Comparison of ENCODE assay signal across 8 mouse cellular contexts in genomic region chr6:108211896-108212880, GRCm38 (mm10). TPM values are rescaled to one million over a fixed set of nuclear protein-coding genes. Genes with fewer than 3 reads are reported as not detected.
DNase-seq lines count a peak whose midpoint lies in the region; ATAC-seq and TF ChIP-seq lines count a peak whose summit lies in the region.

No protein-coding gene starts in this region.

- WGBS in lung, embryonic 16.5 days: 3% methylated on average over 36 of the region's 36 CpGs
- 9% methylated on average over 36 of the region's 36 CpGs for WGBS in forebrain, embryonic 11.5 days
- WGBS in kidney, embryonic 16.5 days: 7% methylated on average over 36 of the region's 36 CpGs
- WGBS in midbrain, embryonic 16.5 days: 8% methylated on average over 36 of the region's 36 CpGs

- H3K27ac ChIP-seq in lung, embryonic 16.5 days (ENCODE audit: low read length): peak overlapping the region; percentile 53
- H3K27ac ChIP-seq in forebrain, embryonic 11.5 days (ENCODE audit: low read depth, low read length): no peak overlapping the region
- peak overlapping the region; percentile 88 for H3K27ac ChIP-seq in kidney, embryonic 16.5 days (ENCODE audit: low read length)
- H3K27ac ChIP-seq in midbrain, embryonic 16.5 days (ENCODE audit: low read length): no peak overlapping the region

- TF ChIP-seq CTCF in brain, embryonic 14.5 days (IDR thresholded peaks at IDR 0.05; ENCODE audit: borderline replicate concordance, extremely low read depth, insufficient read depth, insufficient read length): no peak

- no peaks in the 10 kb centered on the region for H3K36me3 ChIP-seq in lung, embryonic 16.5 days (ENCODE audit: control insufficient read depth, insufficient read depth, low read length)
- no peaks in the 10 kb centered on the region for H3K36me3 ChIP-seq in forebrain, embryonic 11.5 days (ENCODE audit: control insufficient read depth, insufficient read depth, low read length)
- no peaks in the 10 kb centered on the region for H3K36me3 ChIP-seq in kidney, embryonic 16.5 days (ENCODE audit: insufficient read depth, low read length)
- no peaks in the 10 kb centered on the region for H3K36me3 ChIP-seq in midbrain, embryonic 16.5 days (ENCODE audit: control insufficient read depth, insufficient read depth, low read length)

- peak overlapping the region; percentile 74 for H3K9ac ChIP-seq in lung, embryonic 16.5 days (ENCODE audit: low read length)
- peak overlapping the region; percentile 61 for H3K9ac ChIP-seq in forebrain, embryonic 11.5 days (ENCODE audit: low read length)
- peak overlapping the region; percentile 76 for H3K9ac ChIP-seq in kidney, embryonic 16.5 days (replicated peaks; ENCODE audit: low read length)
- peak overlapping the region; percentile 59 for H3K9ac ChIP-seq in midbrain, embryonic 16.5 days (ENCODE audit: low read depth, low read length)

- DNase-seq in lung, postnatal 25 days (ENCODE audit: low spot score): no peak
- peak; percentile 61 for DNase-seq in brain, embryonic 14.5 days (ENCODE audit: low read depth)
- DNase-seq in forebrain, embryonic 11.5 days (ENCODE audit: low spot score): no peak
- DNase-seq in layer of hippocampus, adult 8-10 months (ENCODE audit: low spot score in 2 of 2): no peak
- no peak for DNase-seq in urinary bladder, postnatal 4 days (ENCODE audit: low spot score in 2 of 2)

- peak overlapping the region; percentile 82 for H3K4me3 ChIP-seq in lung, embryonic 16.5 days (ENCODE audit: low read length)
- H3K4me3 ChIP-seq in forebrain, embryonic 11.5 days (ENCODE audit: low read depth, low read length): peak overlapping the region; percentile 64
- peak overlapping the region; percentile 89 for H3K4me3 ChIP-seq in kidney, embryonic 16.5 days (ENCODE audit: low read length)
- H3K4me3 ChIP-seq in midbrain, embryonic 16.5 days (ENCODE audit: low read depth, low read length): peak overlapping the region; percentile 77

- ATAC-seq in lung, embryonic 16.5 days (ENCODE audit: low read depth): peak; percentile 51
- peak; percentile 23 for ATAC-seq in forebrain, embryonic 11.5 days (replicated peaks; ENCODE audit: low FRiP score)
- ATAC-seq in kidney, embryonic 16.5 days (ENCODE audit: low FRiP score, low TSS enrichment): peak; percentile 6; the same call in 1 of the 2 replicates
- peak; percentile 12; the same call in 1 of the 2 replicates for ATAC-seq in midbrain, embryonic 16.5 days

- no peak for TF ChIP-seq POLR2A in brain, embryonic 14.5 days (IDR thresholded peaks at IDR 0.05; ENCODE audit: borderline replicate concordance, extremely low read depth, insufficient read depth, insufficient read length, poor library complexity, severe bottlenecking)

- H3K4me2 ChIP-seq in lung, embryonic 16.5 days (ENCODE audit: low read depth, low read length): peak overlapping the region; percentile 70
- peak overlapping the region; percentile 83 for H3K4me2 ChIP-seq in forebrain, embryonic 11.5 days (ENCODE audit: low read depth, low read length, severe bottlenecking)
- H3K4me2 ChIP-seq in kidney, embryonic 16.5 days (replicated peaks; ENCODE audit: low read depth, low read length): peak overlapping the region; percentile 77
- H3K4me2 ChIP-seq in midbrain, embryonic 16.5 days (ENCODE audit: low read length): peak overlapping the region; percentile 98

- peaks cover 23% of the 10 kb centered on the region for H3K4me1 ChIP-seq in lung, embryonic 16.5 days (replicated peaks; ENCODE audit: control insufficient read depth, insufficient read depth, low read length)
- peaks cover 3% of the 10 kb centered on the region; the same call in 1 of the 2 replicates for H3K4me1 ChIP-seq in forebrain, embryonic 11.5 days (replicated peaks; ENCODE audit: control insufficient read depth, insufficient read depth, low read length)
- peaks cover 23% of the 10 kb centered on the region for H3K4me1 ChIP-seq in kidney, embryonic 16.5 days (ENCODE audit: insufficient read depth, low read length)
- H3K4me1 ChIP-seq in midbrain, embryonic 16.5 days (ENCODE audit: control insufficient read depth, insufficient read depth, low read length): peaks cover 10% of the 10 kb centered on the region; the same call in 1 of the 2 replicates

- no peaks in the 10 kb centered on the region for H3K27me3 ChIP-seq in lung, embryonic 16.5 days (ENCODE audit: control insufficient read depth, insufficient read depth, low read depth, low read length)
- H3K27me3 ChIP-seq in forebrain, embryonic 11.5 days (ENCODE audit: control insufficient read depth, insufficient read depth, low read length): no peaks in the 10 kb centered on the region
- H3K27me3 ChIP-seq in kidney, embryonic 16.5 days (ENCODE audit: insufficient read depth, low read length): no peaks in the 10 kb centered on the region
- H3K27me3 ChIP-seq in midbrain, embryonic 16.5 days (ENCODE audit: control insufficient read depth, insufficient read depth, low read depth, low read length): no peaks in the 10 kb centered on the region

- no peaks in the 10 kb centered on the region for H3K9me3 ChIP-seq in lung, embryonic 16.5 days (ENCODE audit: control insufficient read depth, low read length)
- H3K9me3 ChIP-seq in forebrain, embryonic 11.5 days (ENCODE audit: control insufficient read depth, low read length): no peaks in the 10 kb centered on the region
- H3K9me3 ChIP-seq in kidney, embryonic 16.5 days (ENCODE audit: low read length): no peaks in the 10 kb centered on the region
- H3K9me3 ChIP-seq in midbrain, embryonic 16.5 days (replicated peaks; ENCODE audit: control insufficient read depth, low read length, poor library complexity, severe bottlenecking): no peaks in the 10 kb centered on the region

RNA-seq across cellular contexts. Expression of gene Itpr1, which starts 0.7 kb away (rescaled TPM):
- 12.4 and 13.0 TPM in 2 replicates for polyA plus RNA-seq in lung, embryonic 16.5 days (2015; fragmentation: Nextera tagmentation; extraction: Ambion mirVana)
- 7.5 and 9.9 TPM in 2 replicates for polyA plus RNA-seq in brain, embryonic 14.5 days (2012; rRNA removed)
- 7.8 and 8.1 TPM in 2 replicates for polyA plus RNA-seq in forebrain, embryonic 11.5 days (2014; fragmentation: Nextera tagmentation; extraction: Ambion mirVana)
- polyA plus RNA-seq in kidney, embryonic 16.5 days (2015; fragmentation: Nextera tagmentation; extraction: Ambion mirVana): 24.6 and 25.2 TPM in 2 replicates
- polyA plus RNA-seq in midbrain, embryonic 16.5 days (2015; fragmentation: Nextera tagmentation; extraction: Ambion mirVana): 4.2 and 4.5 TPM in 2 replicates
- total RNA-seq in layer of hippocampus, adult 8-10 months (2022): 100 to 1,000 TPM; 277 to 326 (median 299) TPM

RNA-seq across cellular contexts. Expression of gene Sumf1, which starts 26.8 kb away (rescaled TPM):
- polyA plus RNA-seq in lung, embryonic 16.5 days (2015; fragmentation: Nextera tagmentation; extraction: Ambion mirVana): 26.0 and 26.7 TPM in 2 replicates
- 7.5 and 9.8 TPM in 2 replicates for polyA plus RNA-seq in brain, embryonic 14.5 days (2012; rRNA removed)
- polyA plus RNA-seq in forebrain, embryonic 11.5 days (2014; fragmentation: Nextera tagmentation; extraction: Ambion mirVana): 15.0 and 17.4 TPM in 2 replicates
- 27.1 and 27.7 TPM in 2 replicates for polyA plus RNA-seq in kidney, embryonic 16.5 days (2015; fragmentation: Nextera tagmentation; extraction: Ambion mirVana)
- 10.7 and 11.2 TPM in 2 replicates for polyA plus RNA-seq in midbrain, embryonic 16.5 days (2015; fragmentation: Nextera tagmentation; extraction: Ambion mirVana)
- 10 to 100 TPM; 19.2 to 29.2 (median 22.3) TPM for total RNA-seq in layer of hippocampus, adult 8-10 months (2022)

Comparison
In these comparisons a context has a peak if more than half of its experiments do, and no peak if none do; other contexts are left out.
1. H3K27ac ChIP-seq: peak in lung, embryonic 16.5 days (single experiment) and kidney, embryonic 16.5 days (single experiment); none in forebrain, embryonic 11.5 days (single experiment) and midbrain, embryonic 16.5 days (single experiment).
2. Peak in every context shown above with its lines, with median percentiles within 50 percentile points of each other: ATAC-seq, H3K4me2 ChIP-seq, H3K4me3 ChIP-seq and H3K9ac ChIP-seq.